Comparison of ENCODE assay signal across 10 mouse cellular contexts in the genomic region with DNA sequence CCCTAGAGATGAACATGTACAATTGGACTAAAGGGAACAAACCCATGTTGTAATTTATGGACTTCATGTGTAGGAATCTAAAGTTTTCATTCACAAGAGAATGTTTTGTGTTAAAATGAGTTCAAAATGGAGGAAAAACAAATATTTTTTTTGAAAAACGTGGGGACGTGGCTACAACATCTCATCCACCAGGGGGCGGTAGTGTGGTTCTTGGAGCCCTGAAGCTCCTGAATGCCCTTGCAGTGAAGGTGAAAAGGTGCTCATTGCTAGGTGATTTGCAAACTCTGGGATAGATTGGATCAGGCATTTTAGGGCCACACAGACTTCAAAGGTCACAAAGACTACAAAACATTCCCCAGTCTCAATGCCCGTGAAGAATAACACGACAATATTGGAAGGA.
DNase-seq lines count a peak whose midpoint lies in the region; ATAC-seq and TF ChIP-seq lines count a peak whose summit lies in the region.
"Had no signal": no experiment of that assay in that cellular context is flagged by ENCODE, and none has a peak within 500 bp of the region (broad histone marks: within the 10 kb centered on the region; RNA-seq: fewer than 3 reads in every experiment).

No protein-coding gene starts in this region.

- no peak overlapping the region for H3K27ac ChIP-seq in intestine, embryonic 14.5 days (ENCODE audit: low read depth)
- no peak overlapping the region for H3K27ac ChIP-seq in intestine, embryonic 16.5 days (ENCODE audit: low read length)
- no peak overlapping the region for H3K27ac ChIP-seq in ES-E14 (ENCODE audit: insufficient read depth, low read depth, low read length, poor library complexity, severe bottlenecking)
- H3K27ac ChIP-seq in olfactory bulb, adult 2 months (ENCODE audit: insufficient read depth, low read depth, low read length), result no peak overlapping the region
- H3K27ac ChIP-seq: embryonic facial prominence, embryonic 15.5 days; liver, embryonic 15.5 days had no signal

- whole genome bisulfite sequencing in intestine, embryonic 14.5 days, result 37% methylated on average over 5 of the region's 5 CpGs
- WGBS in intestine, embryonic 16.5 days, result 30% methylated on average over 5 of the region's 5 CpGs
- 38% methylated on average over 5 of the region's 5 CpGs for WGBS in olfactory bulb, adult 2 months

- no peaks in the 10 kb centered on the region for H3K36me3 ChIP-seq in intestine, embryonic 14.5 days (ENCODE audit: control insufficient read depth, insufficient read depth, low read length)
- H3K36me3 ChIP-seq in intestine, embryonic 16.5 days (ENCODE audit: control insufficient read depth, insufficient read depth, low read length), result no peaks in the 10 kb centered on the region
- no peaks in the 10 kb centered on the region for H3K36me3 ChIP-seq in ES-E14 (ENCODE audit: control insufficient read depth, insufficient read depth, low read length, poor library complexity, severe bottlenecking)
- H3K36me3 ChIP-seq: embryonic facial prominence, embryonic 15.5 days; liver, embryonic 15.5 days had no signal

- DNase-seq in intestine, embryonic 14.5 days (ENCODE audit: low spot score), result peak; percentile 65
- DNase-seq in ES-E14 (ENCODE audit: low read depth, low spot score), result peak; percentile 58
- peak; percentile 8 to 33 for DNase-seq in adrenal gland, postnatal 4 days (ENCODE audit: low spot score in 2 of 2)
- DNase-seq in embryo, embryonic 9.5 days (ENCODE audit: extremely low spot score), result peak; percentile 41
- DNase-seq in layer of hippocampus, adult 9-11 months, result peak; percentile 7

- no peak for TF ChIP-seq POLR2A in olfactory bulb, adult 2 months (IDR thresholded peaks at IDR 0.05; ENCODE audit: insufficient read depth, low read depth, low read length)

- no peak overlapping the region for H3K9ac ChIP-seq in intestine, embryonic 14.5 days (ENCODE audit: low read length)
- no peak overlapping the region for H3K9ac ChIP-seq in intestine, embryonic 16.5 days (ENCODE audit: low read depth, low read length)
- H3K9ac ChIP-seq in ES-E14 (ENCODE audit: insufficient read depth, low read depth, low read length, poor library complexity, severe bottlenecking), result no peak overlapping the region
- H3K9ac ChIP-seq: embryonic facial prominence, embryonic 15.5 days; liver, embryonic 15.5 days had no signal

- 0 out of 2 replicates have a peak, but pooled peaks have one; percentile 11 for TF ChIP-seq CTCF in olfactory bulb, adult 2 months (IDR thresholded peaks at IDR 0.05; ENCODE audit: insufficient read depth, low read depth, low read length)

- H3K27me3 ChIP-seq in intestine, embryonic 14.5 days (replicated peaks; ENCODE audit: control insufficient read depth, insufficient read depth, low read length), result no peaks in the 10 kb centered on the region
- no peaks in the 10 kb centered on the region for H3K27me3 ChIP-seq in intestine, embryonic 16.5 days (replicated peaks; ENCODE audit: control insufficient read depth, insufficient read depth, low read length)
- H3K27me3 ChIP-seq: embryonic facial prominence, embryonic 15.5 days; liver, embryonic 15.5 days had no signal

- H3K4me1 ChIP-seq in intestine, embryonic 14.5 days (replicated peaks; ENCODE audit: control insufficient read depth, insufficient read depth, low read length), result no peaks in the 10 kb centered on the region
- H3K4me1 ChIP-seq in intestine, embryonic 16.5 days (ENCODE audit: control insufficient read depth, insufficient read depth, low read length), result no peaks in the 10 kb centered on the region
- H3K4me1 ChIP-seq in ES-E14 (ENCODE audit: control insufficient read depth in 2 of 2, insufficient read depth in 2 of 2, low read length in 2 of 2, poor library complexity in 1 of 2), result no peaks in the 10 kb centered on the region
- no peaks in the 10 kb centered on the region for H3K4me1 ChIP-seq in olfactory bulb, adult 2 months (ENCODE audit: control insufficient read depth, insufficient read depth, low read length)
- H3K4me1 ChIP-seq: embryonic facial prominence, embryonic 15.5 days; liver, embryonic 15.5 days had no signal

- in situ Hi-C loops in ES-E14 (cut with MboI; ENCODE audit: low sequenced_read_pairs in 2 of 2, unreplicated experiment in 2 of 2), result loop anchor here (10.0 to 25.0 kb wide), 2 partner anchors 318 to 326 kb away; no protein-coding TSS in a partner anchor

- H3K9me3 ChIP-seq in intestine, embryonic 14.5 days (ENCODE audit: control insufficient read depth, low read length), result no peaks in the 10 kb centered on the region
- H3K9me3 ChIP-seq in intestine, embryonic 16.5 days (ENCODE audit: control insufficient read depth, low read length), result no peaks in the 10 kb centered on the region
- no peaks in the 10 kb centered on the region for H3K9me3 ChIP-seq in ES-E14 (ENCODE audit: control insufficient read depth, insufficient read depth, low read depth, low read length)
- H3K9me3 ChIP-seq: embryonic facial prominence, embryonic 15.5 days; liver, embryonic 15.5 days had no signal

- ATAC-seq in intestine, embryonic 14.5 days (replicated peaks; ENCODE audit: low FRiP score, low TSS enrichment, low read depth), result no peak
- ATAC-seq in intestine, embryonic 16.5 days, result no peak
- ATAC-seq in activated CD4-positive, CD25-positive, alpha-beta regulatory T cell, adult 4 months, result no peak

- no peak overlapping the region for H3K4me2 ChIP-seq in intestine, embryonic 14.5 days (ENCODE audit: low read length)
- H3K4me2 ChIP-seq in intestine, embryonic 16.5 days (ENCODE audit: low read depth, low read length), result no peak overlapping the region
- H3K4me2 ChIP-seq: embryonic facial prominence, embryonic 15.5 days; liver, embryonic 15.5 days had no signal

- H3K4me3 ChIP-seq in intestine, embryonic 14.5 days (ENCODE audit: low read depth, low read length), result no peak overlapping the region
- H3K4me3 ChIP-seq in intestine, embryonic 16.5 days (ENCODE audit: low read length), result no peak overlapping the region
- no peak overlapping the region for H3K4me3 ChIP-seq in ES-E14 (ENCODE audit: insufficient read depth in 1 of 2, low read depth in 1 of 2, low read length in 2 of 2, poor library complexity in 1 of 2, severe bottlenecking in 1 of 2)
- no peak overlapping the region for H3K4me3 ChIP-seq in olfactory bulb, adult 2 months (ENCODE audit: insufficient read depth, low read depth, low read length)
- H3K4me3 ChIP-seq: embryonic facial prominence, embryonic 15.5 days; liver, embryonic 15.5 days had no signal

TF ChIP-seq in ES-E14, 5 proteins besides CTCF, POLR2A, EP300 and RAD21:
- TF ChIP-seq ZNF384 (IDR thresholded peaks at IDR 0.05; ENCODE audit: low read depth, low read length) (peak; percentile 79), ZC3H11A (IDR thresholded peaks at IDR 0.05; ENCODE audit: borderline replicate concordance, low read depth, low read length) (peak; percentile 58), CHD2 (IDR thresholded peaks at IDR 0.05; ENCODE audit: low read depth, low read length) (no peak), HCFC1 (IDR thresholded peaks at IDR 0.05; ENCODE audit: borderline replicate concordance, insufficient read depth, low read length) (no peak), MAFK (IDR thresholded peaks at IDR 0.05; ENCODE audit: insufficient read depth, low read depth, low read length) (no peak)

Comparison
In these comparisons a context has a peak if more than half of its experiments do, and no peak if none do; other contexts are left out.
1. DNase-seq: peak in every context shown above with its lines; median percentile 65 in intestine, embryonic 14.5 days; 58 in ES-E14; 41 in embryo, embryonic 9.5 days; 20 in adrenal gland, postnatal 4 days; 7 in layer of hippocampus, adult 9-11 months.